Mouse (Mus musculus) CH12.LX (cell line): Measurements from ENCODE around the gene Dhcr7.

ENCODE experiments used
- CHD2 ChIP-seq: IDR thresholded peaks from 2 replicates; pipeline ENCODE4 v1.6.1; 2011; ENCODE audit warnings: low read length, improper control_type of control experiment
- EP300 ChIP-seq: IDR thresholded peaks from 2 replicates; pipeline ENCODE4 v1.6.1; 2011; ENCODE audit warnings: low read length, improper control_type of control experiment
- POLR2A ChIP-seq: IDR thresholded peaks from 2 replicates; pipeline ENCODE4 v1.6.1; 2011; ENCODE audit warnings: low read depth, mild to moderate bottlenecking, improper control_type of control experiment, low read length

DNA sequence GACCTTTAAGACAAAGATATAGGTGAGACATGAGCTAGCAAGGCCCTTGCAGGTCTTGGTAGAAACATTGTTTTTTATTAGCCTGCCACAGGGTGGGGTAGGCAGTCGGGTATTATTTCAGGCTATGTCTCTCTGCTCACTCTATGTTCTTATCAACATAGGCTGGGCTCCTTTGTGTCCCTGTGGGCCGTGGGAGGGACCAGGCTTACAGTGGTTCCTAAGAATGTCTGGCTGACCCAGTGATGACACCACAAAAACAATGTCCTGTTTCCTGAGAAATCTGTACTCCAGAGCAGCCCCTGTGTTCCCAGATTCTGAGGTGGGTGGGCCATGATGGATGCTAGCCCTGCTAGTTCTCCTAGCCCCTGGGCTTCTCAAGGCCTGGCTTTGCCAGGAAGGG lies 45.6 kb upstream of the Dhcr7 start:
- TF ChIP-seq POLR2A (no peak), CHD2 (no peak), EP300 (no peak)
